8 mouse cellular contexts compared by ENCODE assay signal in the genomic region with DNA sequence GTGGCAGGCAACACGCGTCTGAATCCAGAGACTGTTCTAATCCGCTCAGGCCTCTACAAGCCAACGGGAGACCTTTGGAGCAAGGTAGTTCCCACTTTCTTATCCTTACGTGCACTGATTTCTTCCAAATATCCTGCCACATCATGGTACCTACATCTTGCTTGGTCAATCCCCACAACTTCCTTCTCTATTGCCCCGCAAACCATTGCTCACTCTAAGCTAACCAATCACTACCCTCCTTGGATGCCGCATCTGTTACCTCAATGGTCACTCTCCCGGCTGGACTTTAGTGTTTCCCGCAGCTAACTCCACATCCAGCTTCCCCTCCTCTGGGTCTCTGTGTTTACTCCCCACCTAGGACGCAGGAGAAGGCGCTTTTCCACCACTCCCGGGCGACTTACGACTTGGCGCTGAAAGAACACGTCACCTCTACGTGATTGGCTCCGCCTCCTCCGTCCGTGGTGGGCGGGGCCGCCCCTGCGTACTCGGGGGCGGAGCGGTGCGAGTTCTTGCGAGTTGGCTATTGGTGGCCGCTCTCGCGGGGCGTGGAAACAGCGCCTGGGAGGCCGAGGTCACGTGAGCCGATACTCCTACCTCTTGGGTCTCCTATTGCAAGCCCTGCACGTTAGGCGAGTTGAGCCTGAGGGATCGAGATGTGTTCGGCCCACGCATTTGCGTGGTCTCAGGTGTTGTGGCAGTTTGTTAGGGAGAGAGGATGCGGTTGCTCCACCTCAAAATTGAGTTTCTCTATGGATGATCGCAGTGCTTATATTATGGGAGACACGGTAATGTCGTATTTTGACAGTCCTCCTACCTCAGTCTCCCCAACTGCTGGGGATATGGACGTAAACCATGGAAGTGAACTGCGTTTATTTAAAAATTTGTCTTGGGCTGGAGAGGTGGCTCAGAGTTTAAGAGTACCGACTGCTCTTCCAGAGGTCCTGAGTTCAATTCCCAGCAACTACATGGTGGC. TPM values are rescaled to one million over a fixed set of nuclear protein-coding genes. Genes with fewer than 3 reads are reported as not detected.
DNase-seq lines count a peak whose midpoint lies in the region; ATAC-seq and TF ChIP-seq lines count a peak whose summit lies in the region.

A gene (minus strand): TSS at position 453 of the 973 bp plus-strand sequence.

- no peaks in the 10 kb centered on the region for H3K27me3 ChIP-seq in E14TG2a.4 (ENCODE audit: insufficient read depth, low read length)
- H3K27me3 ChIP-seq in forebrain, embryonic 12.5 days: no peaks in the 10 kb centered on the region
- no peaks in the 10 kb centered on the region for H3K27me3 ChIP-seq in heart, postnatal 0 days (ENCODE audit: control insufficient read depth, insufficient read depth, low read length)
- no peaks in the 10 kb centered on the region for H3K27me3 ChIP-seq in liver, embryonic 16.5 days (ENCODE audit: control insufficient read depth, insufficient read depth, low read depth, low read length)
- H3K27me3 ChIP-seq in neural tube, embryonic 13.5 days: no peaks in the 10 kb centered on the region
- H3K27me3 ChIP-seq in testis, adult 2 months (ENCODE audit: control insufficient read depth, insufficient read depth, low read length): no peaks in the 10 kb centered on the region

- H3K4me3 ChIP-seq in E14TG2a.4 (replicated peaks; ENCODE audit: low read length): peak within 1 kb of the TSS; percentile 95
- peak within 1 kb of the TSS; percentile 63 for H3K4me3 ChIP-seq in forebrain, embryonic 12.5 days (replicated peaks)
- H3K4me3 ChIP-seq in heart, postnatal 0 days (ENCODE audit: low read depth, low read length): peak within 1 kb of the TSS; percentile 67
- H3K4me3 ChIP-seq in liver, embryonic 16.5 days (ENCODE audit: low read depth, low read length): peak within 1 kb of the TSS; percentile 86
- peak within 1 kb of the TSS; percentile 60 for H3K4me3 ChIP-seq in neural tube, embryonic 13.5 days
- peak within 1 kb of the TSS; percentile 81 for H3K4me3 ChIP-seq in testis, adult 2 months (ENCODE audit: control insufficient read depth, low read depth, low read length)

- H3K9ac ChIP-seq in forebrain, embryonic 12.5 days: peak within 1 kb of the TSS; percentile 69
- H3K9ac ChIP-seq in heart, postnatal 0 days (replicated peaks; ENCODE audit: low read depth, low read length): peak within 1 kb of the TSS; percentile 68
- H3K9ac ChIP-seq in liver, embryonic 16.5 days (ENCODE audit: low read depth, low read length): peak within 1 kb of the TSS; percentile 78
- H3K9ac ChIP-seq in neural tube, embryonic 13.5 days: peak within 1 kb of the TSS; percentile 75

- no peaks in the 10 kb centered on the region for H3K9me3 ChIP-seq in E14TG2a.4 (ENCODE audit: low read length)
- no peaks in the 10 kb centered on the region for H3K9me3 ChIP-seq in forebrain, embryonic 12.5 days
- no peaks in the 10 kb centered on the region for H3K9me3 ChIP-seq in heart, postnatal 0 days (replicated peaks; ENCODE audit: control insufficient read depth, low read length)
- no peaks in the 10 kb centered on the region for H3K9me3 ChIP-seq in liver, embryonic 16.5 days (replicated peaks; ENCODE audit: control insufficient read depth, low read length)
- no peaks in the 10 kb centered on the region for H3K9me3 ChIP-seq in neural tube, embryonic 13.5 days

- H3K36me3 ChIP-seq in E14TG2a.4 (ENCODE audit: insufficient read depth, low read length): peaks cover 60% of the 10 kb centered on the region
- H3K36me3 ChIP-seq in forebrain, embryonic 12.5 days (replicated peaks): peaks cover 12% of the 10 kb centered on the region
- peaks cover 16% of the 10 kb centered on the region for H3K36me3 ChIP-seq in heart, postnatal 0 days (replicated peaks; ENCODE audit: control insufficient read depth, insufficient read depth, low read length)
- 0 out of 2 replicates have a peak, but pooled peaks cover 3% of the 10 kb centered on the region for H3K36me3 ChIP-seq in liver, embryonic 16.5 days (ENCODE audit: control insufficient read depth, insufficient read depth)
- peaks cover 19% of the 10 kb centered on the region for H3K36me3 ChIP-seq in neural tube, embryonic 13.5 days
- no peaks in the 10 kb centered on the region for H3K36me3 ChIP-seq in testis, adult 2 months (ENCODE audit: control insufficient read depth, insufficient read depth, low read length)

- WGBS in forebrain, embryonic 12.5 days: 2% methylated on average over 49 of the region's 49 CpGs
- 1% methylated on average over 49 of the region's 49 CpGs for WGBS in heart, postnatal 0 days
- WGBS in liver, embryonic 16.5 days (ENCODE audit: insufficient replicate concordance): 1% methylated on average over 49 of the region's 49 CpGs
- WGBS in neural tube, embryonic 13.5 days: 2% methylated on average over 49 of the region's 49 CpGs

- no peak within 1 kb of the TSS for H3K27ac ChIP-seq in forebrain, embryonic 12.5 days
- H3K27ac ChIP-seq in heart, postnatal 0 days (ENCODE audit: low read depth): peak within 1 kb of the TSS; percentile 52
- peak within 1 kb of the TSS; percentile 48; the same call in 1 of the 2 replicates for H3K27ac ChIP-seq in liver, embryonic 16.5 days (ENCODE audit: low read length)
- H3K27ac ChIP-seq in neural tube, embryonic 13.5 days (replicated peaks): peak within 1 kb of the TSS; percentile 39; the same call in 1 of the 2 replicates
- peak within 1 kb of the TSS; percentile 42; the same call in 1 of the 2 replicates for H3K27ac ChIP-seq in testis, adult 2 months (ENCODE audit: control insufficient read depth, insufficient read depth, low read depth, low read length)

- no peak for TF ChIP-seq EP300 in heart, postnatal 0 days (IDR thresholded peaks at IDR 0.05; ENCODE audit: low read depth)

- TF ChIP-seq POLR2A in testis, adult 2 months (IDR thresholded peaks at IDR 0.05; ENCODE audit: control insufficient read depth, low read depth, low read length): peak; percentile 72

- peak; percentile 97 for ATAC-seq in forebrain, embryonic 12.5 days (ENCODE audit: low FRiP score)
- ATAC-seq in heart, postnatal 0 days (ENCODE audit: insufficient read depth, low read depth): peak; percentile 99
- peak; percentile 97 for ATAC-seq in liver, embryonic 16.5 days (ENCODE audit: low read depth)
- ATAC-seq in neural tube, embryonic 13.5 days (ENCODE audit: low read depth): peak; percentile 98

- H3K4me1 ChIP-seq in E14TG2a.4 (replicated peaks; ENCODE audit: low read depth, low read length): peaks cover 45% of the 10 kb centered on the region
- H3K4me1 ChIP-seq in forebrain, embryonic 12.5 days: peaks cover 43% of the 10 kb centered on the region
- H3K4me1 ChIP-seq in heart, postnatal 0 days (ENCODE audit: control insufficient read depth, insufficient read depth): peaks cover 8% of the 10 kb centered on the region
- peaks cover 12% of the 10 kb centered on the region for H3K4me1 ChIP-seq in liver, embryonic 16.5 days (ENCODE audit: control insufficient read depth, low read depth, low read length)
- peaks cover 9% of the 10 kb centered on the region for H3K4me1 ChIP-seq in neural tube, embryonic 13.5 days (replicated peaks)
- H3K4me1 ChIP-seq in testis, adult 2 months (ENCODE audit: control insufficient read depth, insufficient read depth, low read length): no peaks in the 10 kb centered on the region; the same call in 1 of the 2 replicates

- peak; percentile 98 for DNase-seq in c-Kit-positive CD71-positive TER-119-positive erythroid progenitor cells, embryonic 14.5 days (ENCODE audit: low spot score)
- peak; percentile 97 for DNase-seq in heart, postnatal 0 days (ENCODE audit: low spot score)
- peak; percentile 95 to 98 for DNase-seq in kidney, postnatal 4 days

- TF ChIP-seq CTCF in E14TG2a.4 (conservative IDR thresholded peaks at IDR 0.05; ENCODE audit: low read length): no peak
- TF ChIP-seq CTCF in heart, postnatal 0 days (IDR thresholded peaks at IDR 0.05; ENCODE audit: low read depth): no peak
- TF ChIP-seq CTCF in testis, adult 2 months (IDR thresholded peaks at IDR 0.05; ENCODE audit: control insufficient read depth, insufficient read depth, insufficient replicate concordance, low read depth, low read length): no peak

- peak within 1 kb of the TSS; percentile 92 for H3K4me2 ChIP-seq in forebrain, embryonic 12.5 days
- H3K4me2 ChIP-seq in heart, postnatal 0 days (ENCODE audit: low read depth, low read length): peak within 1 kb of the TSS; percentile 90
- peak within 1 kb of the TSS; percentile 94 for H3K4me2 ChIP-seq in liver, embryonic 16.5 days (ENCODE audit: low read depth, low read length)
- H3K4me2 ChIP-seq in neural tube, embryonic 13.5 days: peak within 1 kb of the TSS; percentile 93

RNA-seq across cellular contexts. Expression of the gene that starts here (rescaled TPM):
- 45.5 and 48.6 TPM in 2 replicates for polyA plus RNA-seq in forebrain, embryonic 12.5 days (2016; fragmentation: Nextera tagmentation; extraction: Ambion mirVana)
- 38.4 and 39.8 TPM in 2 replicates for total RNA-seq in heart, postnatal 0 days (2014; rRNA removed; ENCODE audit: low replicate concordance)
- polyA plus RNA-seq in heart, postnatal 0 days (2015; fragmentation: Nextera tagmentation; extraction: Ambion mirVana): 25.8 and 28.5 TPM in 2 replicates
- polyA plus RNA-seq in liver, embryonic 16.5 days (2015; fragmentation: Nextera tagmentation; extraction: Ambion mirVana): 17.4 and 20.2 TPM in 2 replicates
- 41.0 and 44.3 TPM in 2 replicates for polyA plus RNA-seq in neural tube, embryonic 13.5 days (2015; fragmentation: Nextera tagmentation; extraction: Ambion mirVana)
- 16.6 and 17.3 TPM in 2 replicates for polyA plus RNA-seq in testis, adult 2 months (2012; rRNA removed)
